Mouse (Mus musculus): Measurements from ENCODE around the gene Svop.

GRCm38 (mm10) chr5:114099709-114100389 is 8.5 kb upstream of the Svop start:
- TF ChIP-seq CTCF (IDR thresholded peaks at IDR 0.05; ENCODE audit: low read depth) (no peak; the same call in 1 of the 2 replicates), EP300 (optimal IDR thresholded peaks at IDR 0.05) (no peak)
